Mouse (Mus musculus): Measurements from ENCODE around the gene Rptor.

Rptor gene

GRCm38 (mm10) chr11:119611496-119611895 is 8.8 kb downstream of the Rptor start:
- no peak for DNase-seq

- no peak for DNase-seq
Observed at GRCm38 (mm10) chr11:119612179-119612578, 9.5 kb downstream of the Rptor start.

- no peak for DNase-seq
Observed at GRCm38 (mm10) chr11:119615087-119615486, 12.4 kb downstream of the Rptor start.

GRCm38 (mm10) chr11:119618763-119619162 is 16.1 kb downstream of the Rptor start:
- DNase-seq = peak; percentile 26 to 31

GRCm38 (mm10) chr11:119621266-119621665 is 18.6 kb downstream of the Rptor start:
- no peak for DNase-seq

- no peak for DNase-seq
Observed at GRCm38 (mm10) chr11:119623800-119624199, 21.1 kb downstream of the Rptor start.

- no peak for DNase-seq
Observed at GRCm38 (mm10) chr11:119624401-119624800, 21.7 kb downstream of the Rptor start.

- no peak for DNase-seq
Observed at GRCm38 (mm10) chr11:119624955-119625354, 22.2 kb downstream of the Rptor start.

GRCm38 (mm10) chr11:119625476-119625875 is 22.8 kb downstream of the Rptor start:
- DNase-seq = no peak

- DNase-seq = no peak
Observed at GRCm38 (mm10) chr11:119625943-119626342, 23.2 kb downstream of the Rptor start.

GRCm38 (mm10) chr11:119627243-119627642 is 24.5 kb downstream of the Rptor start:
- no peak for DNase-seq

GRCm38 (mm10) chr11:119629072-119629471 is 26.4 kb downstream of the Rptor start:
- no peak for DNase-seq

GRCm38 (mm10) chr11:119630329-119630728 is 27.6 kb downstream of the Rptor start:
- DNase-seq = no peak

GRCm38 (mm10) chr11:119631222-119631870 is 28.6 kb downstream of the Rptor start:
- peak in 1 of 2 experiments; percentile 9 for DNase-seq

- DNase-seq = no peak
Observed at GRCm38 (mm10) chr11:119636371-119636883, 33.7 kb downstream of the Rptor start.

GRCm38 (mm10) chr11:119637519-119637918 is 34.8 kb downstream of the Rptor start:
- no peak for DNase-seq

- DNase-seq = no peak
Observed at GRCm38 (mm10) chr11:119640491-119640890, 37.8 kb downstream of the Rptor start.

- DNase-seq = no peak
Observed at GRCm38 (mm10) chr11:119641831-119642381, 39.2 kb downstream of the Rptor start.

- no peak for DNase-seq
Observed at GRCm38 (mm10) chr11:119643347-119643746, 40.6 kb downstream of the Rptor start.

- no peak for DNase-seq
Observed at GRCm38 (mm10) chr11:119644140-119644539, 41.4 kb downstream of the Rptor start.

GRCm38 (mm10) chr11:119644612-119645379 is 42.1 kb downstream of the Rptor start:
- no peak for DNase-seq

GRCm38 (mm10) chr11:119650456-119650855 is 47.8 kb downstream of the Rptor start:
- no peak for DNase-seq

GRCm38 (mm10) chr11:119653336-119653735 is 50.6 kb downstream of the Rptor start:
- DNase-seq = no peak

- DNase-seq = peak; percentile 53 to 71
Observed at GRCm38 (mm10) chr11:119657534-119657933, 54.8 kb downstream of the Rptor start.

All from lung, adult 18-20 months (tissue).